Mouse (Mus musculus) liver, embryonic 11.5 days (tissue): ENCODE measurements around the gene Prkci. TPM values are rescaled to one million over a fixed set of nuclear protein-coding genes. Genes with fewer than 3 reads are reported as not detected.

Experiments
- ATAC-seq: fragments of 200-750 bp; cut with Nextera tagmentation; replicated peaks from 2 replicates; pipeline ENCODE4 v1.8.0; 2017; ENCODE audit warnings: moderate number of reproducible peaks, mild to moderate bottlenecking, moderate TSS enrichment, moderate library complexity; ENCODE audit not compliant: low FRiP score
- DNase-seq: peaks from one replicate; pipeline ENCODE4 v3.0.0-alpha.2; 2017; ENCODE audit warnings: low spot score
- H3K27ac ChIP-seq: fragments of 300-500 bp; sonication (generic); 2 replicates; pipeline ENCODE4 v1.5.1; 2014; ENCODE audit warnings: mild to moderate bottlenecking, low read depth, low read length, control low read depth
- H3K27me3 ChIP-seq: fragments of 300-500 bp; sonication (generic); replicated peaks from 2 replicates; pipeline ENCODE4 v1.6.1; 2014; ENCODE audit warnings: low read length, mixed read lengths; ENCODE audit not compliant: control insufficient read depth, insufficient read depth
- H3K36me3 ChIP-seq: fragments of 300-500 bp; sonication (generic); 2 replicates; pipeline ENCODE4 v1.6.1; 2014; ENCODE audit warnings: mild to moderate bottlenecking, low read length, moderate library complexity, mixed read lengths; ENCODE audit not compliant: control insufficient read depth, insufficient read depth
- H3K4me1 ChIP-seq: fragments of 300-500 bp; sonication (generic); replicated peaks from 2 replicates; pipeline ENCODE4 v1.6.1; 2014; ENCODE audit warnings: low read length, mixed read lengths; ENCODE audit not compliant: control insufficient read depth, insufficient read depth
- H3K4me2 ChIP-seq: fragments of 300-500 bp; sonication (generic); 2 replicates; pipeline ENCODE4 v1.6.1; 2014; ENCODE audit warnings: mild to moderate bottlenecking, control low read depth, moderate library complexity
- H3K4me3 ChIP-seq: fragments of 300-500 bp; sonication (generic); 2 replicates; pipeline ENCODE4 v1.5.1; 2014; ENCODE audit warnings: low read depth, low read length, control low read depth
- H3K9ac ChIP-seq: fragments of 300-500 bp; sonication (generic); 2 replicates; pipeline ENCODE4 v1.6.1; 2014; ENCODE audit warnings: low read depth, low read length, control low read depth
- H3K9me3 ChIP-seq: fragments of 300-500 bp; sonication (generic); 2 replicates; pipeline ENCODE4 v1.6.1; 2016; ENCODE audit warnings: low read length, inconsistent platforms, mixed read lengths; ENCODE audit not compliant: control insufficient read depth
- WGBS: fragments of 180-500 bp; shearing (Covaris S2); extraction: QIAGEN DNeasy Blood & Tissue Kit; methylation state at CpG from one replicate; pipeline ENCODE4 v1.1.7; 2014; 5-methylcytosine and 5-hydroxymethylcytosine counted together
- polyA plus RNA-seq: library from polyadenylated mRNA; unstranded; fragments of >200 nt; fragmentation: Nextera tagmentation; extraction: Ambion mirVana; gene quantifications from 2 replicates; pipeline ENCODE4 v1.2.1, GENCODE M21; 2014

The Prkci gene
- polyA plus RNA-seq, 1 experiment from 2014 or later, result 20.2 TPM

DNA sequence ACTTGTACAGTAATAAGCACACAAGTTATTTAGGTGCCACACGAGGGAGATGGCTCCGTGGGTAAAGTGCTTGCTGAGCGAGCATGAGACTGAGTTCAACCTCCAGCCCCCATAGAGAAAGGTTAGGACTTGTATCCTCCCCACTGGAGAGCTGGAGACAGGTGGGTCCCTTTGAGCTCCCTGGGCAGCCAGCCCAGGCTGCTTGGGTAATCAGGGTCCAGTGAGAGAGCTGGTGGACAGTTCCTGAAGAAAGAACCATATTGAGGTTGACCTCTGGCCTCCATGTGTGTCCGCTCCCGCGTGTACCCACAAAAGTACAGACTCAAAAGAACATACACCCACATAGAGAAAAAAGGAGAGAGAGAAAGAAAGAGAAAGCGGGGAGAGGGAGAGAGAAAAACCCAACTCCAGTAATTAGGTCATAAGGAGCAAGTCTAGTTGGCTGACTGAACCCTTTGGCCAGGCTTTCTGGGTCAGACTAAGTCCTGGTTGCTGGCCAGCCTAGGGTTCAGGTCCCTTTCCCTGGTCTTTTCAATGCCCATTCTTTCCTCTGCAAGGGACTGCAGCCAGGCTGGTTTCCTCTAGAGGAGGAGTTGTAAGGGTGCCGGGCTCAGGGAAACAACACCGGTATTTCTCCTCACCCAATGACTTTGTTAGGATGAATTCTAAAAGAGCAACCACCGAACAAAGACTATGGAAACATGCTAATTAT, 85.4 kb downstream of the Prkci start:
- WGBS, result 81% methylated on average over 10 of the region's 10 CpGs

DNA sequence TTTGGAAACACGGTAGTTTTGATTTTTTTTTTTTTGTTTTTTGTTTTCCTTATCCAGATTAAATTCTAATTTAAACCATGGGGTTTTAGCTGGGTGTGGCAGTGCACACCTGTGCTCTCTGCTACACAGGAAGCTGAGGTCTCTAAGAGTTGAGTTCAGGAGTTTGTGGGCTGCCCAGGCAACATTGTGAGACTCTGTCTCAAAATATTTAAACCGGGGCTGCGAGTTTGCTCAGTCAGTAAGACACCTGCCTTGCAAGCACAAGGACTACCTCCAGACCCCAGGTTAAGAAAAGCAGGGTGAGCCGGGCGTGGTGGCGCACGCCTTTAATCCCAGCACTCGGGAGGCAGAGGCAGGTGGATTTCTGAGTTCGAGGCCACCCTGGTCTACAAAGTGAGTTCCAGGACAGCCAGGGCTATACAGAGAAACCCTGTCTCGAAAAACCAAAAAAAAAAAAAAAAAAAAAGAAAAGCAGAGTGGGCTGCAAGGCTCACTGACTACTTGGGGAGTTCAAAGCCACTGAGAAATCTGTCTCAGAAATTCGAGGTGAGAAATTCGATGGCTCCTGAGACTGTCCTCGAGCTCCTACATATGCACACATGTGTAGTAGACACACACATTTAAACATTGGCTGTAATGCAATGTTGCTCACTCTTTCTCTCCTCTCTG, 87.4 kb downstream of the Prkci start:
- Histone ChIP-seq H3K27me3 (no peaks in the 10 kb centered on the region), H3K36me3 (no peaks in the 10 kb centered on the region), H3K9ac (no peak overlapping the region), H3K4me3 (no peak overlapping the region), H3K4me2 (no peak overlapping the region), H3K9me3 (no peaks in the 10 kb centered on the region), H3K27ac (no peak overlapping the region), H3K4me1 (peaks cover 3% of the 10 kb centered on the region; the same call in 1 of the 2 replicates)
- no peak for DNase-seq
- ATAC-seq, result no peak
- 90% methylated on average over 11 of the region's 13 CpGs for WGBS

More for the DNA sequence above, 85.4 kb downstream of the Prkci start:
- H3K36me3 ChIP-seq, result no peaks in the 10 kb centered on the region
- DNase-seq (no peak), ATAC-seq (no peak)
- no peak overlapping the region for H3K9ac ChIP-seq
- no peak overlapping the region for H3K27ac ChIP-seq
- no peak overlapping the region for H3K4me2 ChIP-seq
- H3K27me3 ChIP-seq, result no peaks in the 10 kb centered on the region
- H3K4me1 ChIP-seq, result peaks cover 3% of the 10 kb centered on the region; the same call in 1 of the 2 replicates
- H3K9me3 ChIP-seq, result no peaks in the 10 kb centered on the region
- H3K4me3 ChIP-seq, result no peak overlapping the region

DNA sequence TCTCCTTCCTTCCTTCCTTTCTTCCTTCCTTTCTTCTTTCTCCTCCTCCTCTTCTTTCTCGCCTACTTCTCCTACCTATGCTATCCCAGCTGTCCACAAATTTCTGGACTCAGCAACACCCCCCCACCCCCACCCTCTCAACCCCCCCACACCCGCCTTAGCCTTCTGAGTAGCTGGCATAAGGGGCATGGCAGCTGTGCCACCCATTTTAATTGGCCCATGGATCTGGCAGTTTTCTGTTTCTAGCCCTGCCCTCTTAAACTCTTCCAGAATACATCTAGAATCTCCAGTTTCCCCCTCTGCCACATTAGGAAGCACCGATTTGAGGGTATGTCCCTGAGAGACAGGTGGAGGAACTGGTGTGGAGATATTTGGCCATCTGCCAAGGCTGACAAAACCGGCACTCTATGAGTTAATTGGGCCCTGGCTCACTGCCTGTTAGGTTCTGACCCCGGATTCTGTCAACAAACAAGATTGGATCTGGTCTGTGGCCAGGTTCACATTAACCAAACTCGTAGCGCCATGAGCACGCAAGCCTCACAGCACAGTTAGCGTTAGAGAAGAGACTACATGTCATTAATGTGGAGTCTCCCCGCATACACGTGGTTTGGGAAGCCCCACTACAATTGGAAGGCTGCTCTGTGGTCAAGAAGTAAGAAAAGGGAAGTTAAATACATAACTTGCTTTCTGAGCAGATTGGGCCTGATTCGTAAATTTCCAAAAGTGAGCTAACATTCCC, 88.1 kb downstream of the Prkci start:
- Histone ChIP-seq H3K27me3 (no peaks in the 10 kb centered on the region), H3K9me3 (no peaks in the 10 kb centered on the region), H3K27ac (no peak overlapping the region), H3K4me3 (no peak overlapping the region), H3K36me3 (no peaks in the 10 kb centered on the region), H3K4me2 (peak overlapping the region; percentile 21; the same call in 1 of the 2 replicates), H3K4me1 (peaks cover 3% of the 10 kb centered on the region; the same call in 1 of the 2 replicates), H3K9ac (no peak overlapping the region)
- WGBS, result 33% methylated on average over 12 of the region's 12 CpGs
- no peak for DNase-seq
- ATAC-seq, result peak; percentile 58

DNA sequence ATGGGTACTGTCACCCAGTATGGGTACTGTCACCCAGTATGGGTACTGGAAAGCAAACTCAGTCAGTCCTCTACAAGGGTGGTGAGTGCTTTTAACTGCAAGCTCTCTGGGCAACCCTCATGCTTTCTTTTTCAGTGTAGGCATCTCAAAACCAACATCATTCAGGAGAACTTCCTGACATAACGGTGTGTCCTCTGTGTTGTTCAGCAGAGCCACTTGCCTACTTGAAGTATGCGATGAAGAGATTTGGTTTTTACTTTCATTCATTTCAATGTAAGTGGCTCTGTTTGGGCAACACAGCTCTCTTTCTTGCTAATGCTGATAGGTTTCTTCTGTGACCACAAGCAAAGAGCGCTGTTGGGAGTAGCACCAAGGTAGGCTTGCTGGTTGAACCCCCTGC, 89.5 kb downstream of the Prkci start:
- ATAC-seq, result no peak
- no peak overlapping the region for H3K4me2 ChIP-seq
- 75% methylated on average over 3 of the region's 3 CpGs for WGBS
- H3K4me3 ChIP-seq, result no peak overlapping the region
- H3K27ac ChIP-seq, result no peak overlapping the region
- H3K9ac ChIP-seq, result no peak overlapping the region
- H3K9me3 ChIP-seq, result no peaks in the 10 kb centered on the region
- no peak for DNase-seq
- H3K4me1 ChIP-seq, result peaks cover 4% of the 10 kb centered on the region; the same call in 1 of the 2 replicates
- no peaks in the 10 kb centered on the region for H3K36me3 ChIP-seq
- no peaks in the 10 kb centered on the region for H3K27me3 ChIP-seq

DNA sequence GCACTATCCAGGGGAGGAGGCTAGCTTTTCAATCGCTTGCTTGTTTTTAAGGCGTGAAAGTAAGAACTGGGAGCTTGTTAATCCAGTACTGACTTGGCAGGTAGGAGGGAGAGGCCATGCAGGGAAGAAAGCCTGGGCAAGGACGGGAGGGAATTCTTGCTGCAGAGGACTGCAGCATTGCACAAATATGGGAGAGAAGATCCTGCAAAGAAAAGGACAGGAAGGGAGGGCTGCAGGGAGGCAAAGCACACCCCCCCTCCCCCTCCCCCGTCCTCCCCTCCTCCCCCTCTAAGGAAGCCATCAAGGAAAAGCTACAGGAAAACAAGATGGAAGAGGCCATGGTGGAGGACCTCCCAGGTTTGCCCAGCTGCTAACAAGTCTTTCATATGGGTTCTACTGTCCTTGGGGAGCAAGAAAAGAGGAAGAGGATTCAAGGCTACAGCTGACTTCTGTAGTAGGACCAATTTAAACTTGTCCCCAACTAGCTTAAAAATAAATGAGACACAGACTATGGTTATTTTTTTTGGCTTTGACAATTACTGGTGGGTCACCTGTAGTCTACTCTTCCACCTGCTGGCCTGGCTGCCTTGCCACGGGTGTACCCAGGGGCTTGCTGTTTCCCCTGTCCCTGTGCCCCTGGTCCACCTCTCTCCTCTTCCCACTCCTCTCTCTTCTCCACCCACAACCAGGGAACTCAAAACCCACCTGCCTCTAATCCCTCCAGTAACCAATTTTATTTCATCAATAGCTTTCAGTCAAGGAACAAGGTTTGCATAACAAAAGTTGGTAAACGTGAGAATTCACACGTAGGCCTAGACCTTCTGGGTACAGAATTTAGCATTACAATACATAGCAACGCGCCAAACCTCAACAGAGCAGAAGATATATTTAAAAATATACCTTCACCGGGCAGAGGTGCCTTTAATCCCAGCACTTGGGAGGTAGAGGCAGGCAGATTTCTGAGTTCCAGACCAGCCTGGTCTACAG, 93.5 kb downstream of the Prkci start:
- H3K27ac ChIP-seq, result no peak overlapping the region
- H3K9me3 ChIP-seq, result no peaks in the 10 kb centered on the region
- H3K4me1 ChIP-seq, result peaks cover 16% of the 10 kb centered on the region
- ATAC-seq (no peak), DNase-seq (no peak)
- no peaks in the 10 kb centered on the region for H3K36me3 ChIP-seq
- no peaks in the 10 kb centered on the region for H3K27me3 ChIP-seq
- H3K4me2 ChIP-seq, result no peak overlapping the region
- H3K9ac ChIP-seq, result no peak overlapping the region
- 47% methylated on average over 9 of the region's 10 CpGs for WGBS
- no peak overlapping the region for H3K4me3 ChIP-seq

DNA sequence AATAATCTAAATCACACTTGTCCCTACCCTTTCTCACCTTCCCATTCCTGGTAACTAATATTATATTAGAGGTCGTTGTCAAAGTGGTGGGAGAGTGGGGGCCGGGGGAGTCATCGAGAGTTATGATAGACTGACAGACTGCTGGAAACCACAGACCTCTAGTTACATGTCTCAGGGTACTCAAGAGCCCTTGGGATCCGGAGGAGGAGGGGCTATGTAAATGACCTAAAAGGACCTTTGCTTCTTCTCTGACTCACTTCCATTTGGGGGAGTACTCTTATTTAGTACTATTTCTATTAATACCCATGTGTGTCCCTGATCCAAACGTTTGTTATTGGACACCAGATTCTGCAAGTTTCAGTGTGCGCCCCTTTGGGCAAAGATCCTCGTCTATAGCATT, 94.4 kb downstream of the Prkci start:
- Histone ChIP-seq H3K9ac (no peak overlapping the region), H3K9me3 (no peaks in the 10 kb centered on the region), H3K4me3 (no peak overlapping the region), H3K36me3 (no peaks in the 10 kb centered on the region), H3K4me1 (peaks cover 16% of the 10 kb centered on the region), H3K27me3 (no peaks in the 10 kb centered on the region), H3K4me2 (no peak overlapping the region), H3K27ac (no peak overlapping the region)
- WGBS, result 43% methylated on average over 7 of the region's 7 CpGs
- no peak for DNase-seq
- ATAC-seq, result no peak

DNA sequence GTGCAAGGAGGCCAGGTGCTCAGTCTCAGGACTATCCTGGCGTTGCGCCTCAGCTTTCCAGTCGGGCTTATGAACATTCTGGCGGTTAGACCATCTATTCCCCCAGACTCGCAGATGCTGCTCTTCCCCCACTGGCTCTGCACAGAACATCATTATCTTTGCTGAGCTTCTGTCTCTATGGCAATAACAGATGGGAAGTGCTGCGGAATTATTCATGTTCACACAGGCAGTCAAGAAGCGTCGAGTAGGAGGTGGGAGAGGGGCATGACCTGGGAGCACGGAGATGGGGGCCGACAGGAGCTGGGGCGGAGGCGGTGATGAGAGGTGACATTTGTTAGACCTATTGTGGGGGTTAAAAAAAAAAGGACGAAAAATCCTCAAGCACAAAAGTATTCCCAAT, 97.6 kb downstream of the Prkci start:
- Histone ChIP-seq H3K4me2 (peak overlapping the region; percentile 74), H3K27me3 (no peaks in the 10 kb centered on the region), H3K36me3 (no peaks in the 10 kb centered on the region), H3K9ac (peak overlapping the region; percentile 92; the same call in 1 of the 2 replicates), H3K27ac (peak overlapping the region; percentile 98; the same call in 1 of the 2 replicates), H3K9me3 (no peaks in the 10 kb centered on the region), H3K4me3 (peak overlapping the region; percentile 92), H3K4me1 (peaks cover 22% of the 10 kb centered on the region)
- ATAC-seq (no peak), DNase-seq (peak; percentile 53)
- 3% methylated on average over 13 of the region's 13 CpGs for WGBS
